Mouse (Mus musculus) c-Kit-negative CD71-positive TER-119-positive erythroid progenitor cells, embryonic 14.5 days (primary cell): ENCODE data around the gene Hoxb9.

Source experiments
- DNase-seq: peaks from one replicate; pipeline ENCODE4 v3.0.0-alpha.2; 2013; ENCODE audit warnings: low read depth, low spot score

The Hoxb9 gene

GRCm38 (mm10) chr11:96298895-96299667 lies 27.8 kb downstream of the Hoxb9 start:
- DNase-seq, result no peak

- no peak for DNase-seq
Observed at GRCm38 (mm10) chr11:96299781-96300180, 28.5 kb downstream of the Hoxb9 start.

- no peak for DNase-seq
Observed at GRCm38 (mm10) chr11:96300354-96301063, 29.3 kb downstream of the Hoxb9 start.

- no peak for DNase-seq
Observed at GRCm38 (mm10) chr11:96301064-96301431, 29.8 kb downstream of the Hoxb9 start.

GRCm38 (mm10) chr11:96301837-96302236 lies 30.6 kb downstream of the Hoxb9 start:
- no peak for DNase-seq

GRCm38 (mm10) chr11:96302381-96303150 lies 31.3 kb downstream of the Hoxb9 start:
- DNase-seq, result no peak

- no peak for DNase-seq
Observed at GRCm38 (mm10) chr11:96303151-96304099, 32.2 kb downstream of the Hoxb9 start, which contains the start of gene Hoxb5. TSS of gene Hoxb5 (plus strand) at chr11:96303336.

- no peak for DNase-seq
Observed at GRCm38 (mm10) chr11:96304381-96305195, 33.3 kb downstream of the Hoxb9 start.

- DNase-seq, result no peak
Observed at GRCm38 (mm10) chr11:96305505-96306182, 34.4 kb downstream of the Hoxb9 start.

- DNase-seq, result no peak
Observed at GRCm38 (mm10) chr11:96306183-96306907, 35.1 kb downstream of the Hoxb9 start.

- DNase-seq, result no peak
Observed at GRCm38 (mm10) chr11:96306908-96307269, 35.6 kb downstream of the Hoxb9 start.

GRCm38 (mm10) chr11:96308763-96309162 lies 37.5 kb downstream of the Hoxb9 start:
- DNase-seq, result no peak

- DNase-seq, result no peak
Observed at GRCm38 (mm10) chr11:96309288-96309687, 38.0 kb downstream of the Hoxb9 start.

- DNase-seq, result no peak
Observed at GRCm38 (mm10) chr11:96310183-96310938, 39.1 kb downstream of the Hoxb9 start.

GRCm38 (mm10) chr11:96311097-96311496 lies 39.8 kb downstream of the Hoxb9 start:
- DNase-seq, result no peak

GRCm38 (mm10) chr11:96311520-96312417 lies 40.5 kb downstream of the Hoxb9 start:
- no peak for DNase-seq

GRCm38 (mm10) chr11:96313134-96313533 lies 41.9 kb downstream of the Hoxb9 start:
- DNase-seq, result no peak
